Mouse (Mus musculus) neural tube, embryonic 13.5 days (tissue): ENCODE results near the gene Ttc28. TPM values are rescaled to one million over a fixed set of nuclear protein-coding genes. Genes with fewer than 3 reads are reported as not detected.
A peak's percentile ranks its signal among the peaks of the same experiment; 100 is the strongest.

ENCODE experiments used
- ATAC-seq: fragments of 200-750 bp; cut with Nextera tagmentation; 2 replicates; pipeline ENCODE4 v1.8.0; 2017; ENCODE audit warnings: low read depth, mild to moderate bottlenecking, moderate TSS enrichment, moderate library complexity
- H3K27ac ChIP-seq: fragments of 300-500 bp; sonication (generic); replicated peaks from 2 replicates; pipeline ENCODE4 v1.5.1; 2015; ENCODE audit warnings: moderate library complexity, mild to moderate bottlenecking, inconsistent platforms
- H3K27me3 ChIP-seq: fragments of 300-500 bp; sonication (generic); 2 replicates; pipeline ENCODE4 v1.6.1; 2015; ENCODE audit warnings: mild to moderate bottlenecking, inconsistent platforms
- H3K36me3 ChIP-seq: fragments of 300-500 bp; sonication (generic); 2 replicates; pipeline ENCODE4 v1.6.1; 2015; ENCODE audit warnings: mild to moderate bottlenecking, inconsistent platforms
- H3K4me1 ChIP-seq: fragments of 300-500 bp; sonication (generic); replicated peaks from 2 replicates; pipeline ENCODE4 v1.6.1; 2015; ENCODE audit warnings: inconsistent platforms
- H3K4me2 ChIP-seq: fragments of 300-500 bp; sonication (generic); 2 replicates; pipeline ENCODE4 v1.6.1; 2015; ENCODE audit warnings: inconsistent platforms, mild to moderate bottlenecking, moderate library complexity
- H3K4me3 ChIP-seq: fragments of 300-500 bp; sonication (generic); 2 replicates; pipeline ENCODE4 v1.5.1; 2015; ENCODE audit warnings: mild to moderate bottlenecking, inconsistent platforms
- H3K9ac ChIP-seq: fragments of 300-500 bp; sonication (generic); 2 replicates; pipeline ENCODE4 v1.6.1; 2015; ENCODE audit warnings: moderate library complexity, mild to moderate bottlenecking, inconsistent platforms
- H3K9me3 ChIP-seq: fragments of 300-500 bp; sonication (generic); 2 replicates; pipeline ENCODE4 v1.6.1; 2016; ENCODE audit warnings: inconsistent platforms
- WGBS: fragments of 180-500 bp; shearing (Covaris S2); methylation state at CpG from one replicate; pipeline ENCODE4 v1.1.7; 2015; 5-methylcytosine and 5-hydroxymethylcytosine counted together
- polyA plus RNA-seq: library from polyadenylated mRNA; unstranded; fragments of >200 nt; fragmentation: Nextera tagmentation; extraction: Ambion mirVana; gene quantifications from 2 replicates; pipeline ENCODE4 v1.2.1, GENCODE M21; 2015

Gene Ttc28
- polyA plus RNA-seq, 1 experiment from 2014 or later, result 18.7 TPM

DNA sequence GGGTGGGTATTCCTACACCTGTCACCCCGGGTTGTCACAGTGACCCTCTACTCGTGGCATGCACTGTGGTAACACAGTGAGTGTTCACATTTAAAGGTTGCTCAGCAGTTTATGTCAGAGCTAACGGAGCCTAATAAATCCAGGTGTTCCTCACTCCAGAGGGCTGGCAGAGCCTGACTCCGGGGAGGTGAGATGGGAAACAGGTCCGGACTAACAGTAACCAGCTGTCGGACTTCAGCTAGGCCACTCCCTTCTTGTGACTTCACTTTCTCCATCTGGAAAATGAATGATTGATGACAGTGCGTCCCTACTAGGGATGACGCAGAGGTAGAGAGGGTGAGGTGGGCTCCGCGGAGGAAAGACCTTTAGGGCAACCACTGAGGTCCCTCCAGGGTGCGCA, 336.1 kb downstream of the Ttc28 start:
- H3K4me1 ChIP-seq, result peaks cover 72% of the 10 kb centered on the region
- H3K27ac ChIP-seq, result peak overlapping the region; percentile 86
- H3K9ac ChIP-seq, result peak overlapping the region; percentile 43; the same call in 1 of the 2 replicates
- H3K27me3 ChIP-seq, result no peaks in the 10 kb centered on the region
- no peaks in the 10 kb centered on the region for H3K9me3 ChIP-seq
- no peak overlapping the region for H3K4me2 ChIP-seq
- WGBS, result 65% methylated on average over 11 of the region's 11 CpGs
- ATAC-seq, result no peak
- no peaks in the 10 kb centered on the region for H3K36me3 ChIP-seq
- H3K4me3 ChIP-seq, result no peak overlapping the region

DNA sequence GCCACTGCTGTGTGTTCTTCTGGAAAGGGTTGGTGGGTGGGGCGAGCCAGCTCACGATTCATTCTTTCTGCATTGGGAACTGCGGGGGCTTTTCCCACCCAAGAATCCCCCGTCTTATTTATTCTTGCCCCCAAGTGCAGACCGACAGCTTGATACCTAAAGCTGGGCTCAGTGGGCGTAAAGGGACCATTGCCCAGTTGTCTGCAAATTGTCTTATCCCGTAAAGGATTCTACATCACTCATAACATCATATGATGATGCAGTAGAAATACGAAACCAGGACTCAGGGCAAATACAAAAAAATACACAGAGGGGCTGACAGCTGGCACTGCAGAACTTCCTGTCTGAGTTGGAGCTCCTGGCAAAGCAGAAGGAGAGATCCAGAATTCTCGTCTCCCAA, 336.6 kb downstream of the Ttc28 start:
- no peak overlapping the region for H3K9ac ChIP-seq
- H3K4me1 ChIP-seq, result peaks cover 77% of the 10 kb centered on the region
- no peaks in the 10 kb centered on the region for H3K36me3 ChIP-seq
- H3K27ac ChIP-seq, result peak overlapping the region; percentile 86
- H3K4me2 ChIP-seq, result no peak overlapping the region
- WGBS, result 88% methylated on average over 9 of the region's 9 CpGs
- H3K9me3 ChIP-seq, result no peaks in the 10 kb centered on the region
- no peak overlapping the region for H3K4me3 ChIP-seq
- no peak for ATAC-seq
- H3K27me3 ChIP-seq, result no peaks in the 10 kb centered on the region

DNA sequence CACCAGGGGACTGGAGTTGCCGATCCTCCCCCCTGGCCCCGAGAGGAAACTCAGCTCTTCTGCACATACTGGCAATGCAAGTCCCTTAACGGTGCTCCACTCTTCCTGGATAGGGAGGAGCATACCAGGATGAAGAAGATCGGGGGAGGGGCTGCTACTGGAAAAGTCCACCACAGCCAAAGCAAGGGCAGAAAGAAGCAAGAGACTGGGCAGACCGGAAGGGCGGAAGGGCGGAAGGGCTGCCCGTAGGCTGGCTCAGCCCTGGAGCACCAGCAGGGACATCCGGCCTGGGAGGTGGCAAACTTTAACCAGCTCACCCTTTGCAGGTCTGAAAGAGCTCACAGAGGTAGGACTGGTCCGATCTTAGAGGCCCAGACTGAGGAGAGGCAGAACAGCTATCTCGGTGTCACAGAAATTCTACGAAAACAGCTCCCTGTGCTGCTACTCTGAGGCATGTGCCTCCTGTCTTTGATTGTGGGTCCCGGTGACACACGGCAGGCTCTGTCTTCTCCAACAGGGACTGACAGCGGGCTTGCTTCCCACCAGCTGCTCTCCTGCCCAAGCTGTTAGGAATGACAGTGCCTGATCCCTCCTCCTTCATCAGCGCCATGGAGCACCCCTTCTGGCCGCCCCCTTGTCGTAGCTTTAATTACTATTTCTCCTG, 338.0 kb downstream of the Ttc28 start:
- no peak overlapping the region for H3K4me3 ChIP-seq
- no peak for ATAC-seq
- no peaks in the 10 kb centered on the region for H3K36me3 ChIP-seq
- H3K9ac ChIP-seq, result peak overlapping the region; percentile 50
- no peaks in the 10 kb centered on the region for H3K27me3 ChIP-seq
- H3K9me3 ChIP-seq, result no peaks in the 10 kb centered on the region
- peaks cover 89% of the 10 kb centered on the region for H3K4me1 ChIP-seq
- H3K4me2 ChIP-seq, result no peak overlapping the region
- 51% methylated on average over 18 of the region's 18 CpGs for WGBS
- peak overlapping the region; percentile 72 for H3K27ac ChIP-seq

DNA sequence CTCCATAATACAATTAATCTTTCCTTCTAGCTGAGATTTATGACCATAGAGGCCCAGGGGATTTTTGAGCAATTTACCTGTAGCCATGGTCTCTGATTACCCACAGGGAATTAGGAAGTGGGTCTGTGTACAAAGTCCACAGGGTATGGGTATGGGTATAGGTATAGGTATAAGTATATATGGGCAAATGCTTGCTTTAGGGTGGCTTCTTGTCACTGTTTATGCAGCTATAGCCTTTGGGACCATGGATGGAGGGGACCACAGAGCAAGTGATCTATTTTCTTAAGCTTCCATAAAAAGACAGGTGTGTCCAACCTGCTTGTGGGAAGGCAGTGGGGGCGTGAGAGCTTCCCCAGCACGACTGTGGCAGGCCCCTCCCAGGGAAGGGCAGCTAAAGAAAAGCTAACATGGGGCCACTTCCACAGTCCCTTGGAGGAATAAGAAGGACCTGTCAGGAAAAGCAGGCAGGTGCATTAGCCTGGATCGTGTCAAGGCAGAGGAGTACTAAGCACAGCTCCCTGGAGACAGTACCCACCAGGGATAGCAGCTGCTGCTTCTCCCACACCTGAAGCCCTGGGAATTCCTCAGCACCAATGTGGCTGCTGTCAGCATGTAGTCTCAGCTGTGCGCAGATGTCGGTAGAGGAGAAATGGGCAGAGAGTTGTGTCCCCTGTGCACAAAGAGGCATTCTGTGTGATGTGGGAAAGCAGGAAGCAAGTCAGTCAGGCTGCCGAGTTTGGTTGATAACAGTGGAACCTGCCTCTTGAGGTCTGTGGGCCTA, 338.7 kb downstream of the Ttc28 start:
- no peak overlapping the region for H3K9ac ChIP-seq
- 44% methylated on average over 6 of the region's 6 CpGs for WGBS
- no peak overlapping the region for H3K4me3 ChIP-seq
- peaks cover 89% of the 10 kb centered on the region for H3K4me1 ChIP-seq
- no peak for ATAC-seq
- no peaks in the 10 kb centered on the region for H3K27me3 ChIP-seq
- peak overlapping the region; percentile 72 for H3K27ac ChIP-seq
- H3K9me3 ChIP-seq, result no peaks in the 10 kb centered on the region
- peaks cover 4% of the 10 kb centered on the region for H3K36me3 ChIP-seq
- H3K4me2 ChIP-seq, result no peak overlapping the region

DNA sequence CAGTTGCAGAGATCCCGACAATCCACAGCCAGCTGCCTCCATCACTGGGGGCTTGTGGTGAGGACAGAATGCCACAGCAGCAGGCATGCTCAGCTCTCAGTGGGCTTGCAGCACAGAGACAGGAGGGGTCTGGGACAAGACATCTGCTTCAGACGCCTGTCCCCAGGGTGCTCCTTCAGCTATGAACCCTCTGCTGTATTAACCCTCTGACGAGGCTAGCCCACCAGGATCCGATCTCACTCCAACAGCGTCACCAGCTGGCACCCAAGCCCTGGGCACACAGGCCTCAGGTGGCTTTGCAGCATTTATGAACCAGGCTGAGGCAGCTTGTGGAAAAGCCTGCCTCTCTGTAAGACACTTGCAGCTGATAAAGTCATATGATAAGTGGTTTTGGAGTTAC, 339.4 kb downstream of the Ttc28 start:
- H3K36me3 ChIP-seq, result peaks cover 11% of the 10 kb centered on the region
- 39% methylated on average over 5 of the region's 5 CpGs for WGBS
- ATAC-seq, result no peak
- H3K9me3 ChIP-seq, result no peaks in the 10 kb centered on the region
- H3K4me1 ChIP-seq, result peaks cover 85% of the 10 kb centered on the region
- peak overlapping the region; percentile 72 for H3K27ac ChIP-seq
- H3K27me3 ChIP-seq, result no peaks in the 10 kb centered on the region
- H3K9ac ChIP-seq, result no peak overlapping the region
- H3K4me3 ChIP-seq, result no peak overlapping the region
- no peak overlapping the region for H3K4me2 ChIP-seq

DNA sequence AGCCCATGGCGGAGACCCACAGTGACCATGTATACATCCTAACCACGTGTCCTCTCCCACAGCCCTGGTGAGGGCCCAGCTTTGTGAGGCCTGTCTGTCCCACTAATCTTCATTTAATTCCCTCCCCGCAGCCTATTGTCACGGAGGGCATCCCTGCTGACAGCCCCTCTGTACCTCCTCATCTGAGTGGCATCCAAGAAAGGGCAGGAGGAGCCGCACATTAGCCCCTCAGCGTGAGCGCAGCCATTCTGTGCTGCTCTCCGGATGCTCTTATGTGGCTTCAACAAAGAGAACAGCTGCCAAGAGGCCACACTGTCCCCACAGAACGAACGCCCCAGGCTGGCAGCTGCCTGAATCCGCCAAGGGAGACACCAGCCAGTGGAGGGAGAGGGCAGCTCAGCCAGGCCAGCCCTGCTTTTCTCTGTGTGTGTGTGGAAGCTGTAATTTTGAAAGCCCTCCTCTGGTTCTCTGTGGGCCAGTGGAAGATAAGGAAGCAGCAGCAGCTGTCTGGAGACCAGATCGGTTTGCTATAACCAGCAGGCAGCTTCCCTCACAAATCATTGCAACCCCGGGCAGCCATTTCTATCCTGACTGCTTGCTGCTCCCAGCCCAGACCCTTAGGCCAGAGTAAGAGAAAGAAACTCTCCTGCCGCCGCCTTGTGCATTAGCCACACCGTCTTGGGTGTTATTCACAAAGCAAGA, 341.2 kb downstream of the Ttc28 start:
- Histone ChIP-seq H3K4me3 (no peak overlapping the region), H3K9me3 (no peaks in the 10 kb centered on the region), H3K4me1 (peaks cover 85% of the 10 kb centered on the region), H3K9ac (peak overlapping the region; percentile 54), H3K27me3 (no peaks in the 10 kb centered on the region), H3K27ac (peak overlapping the region; percentile 94), H3K36me3 (peaks cover 27% of the 10 kb centered on the region), H3K4me2 (no peak overlapping the region)
- WGBS, result 10% methylated on average over 16 of the region's 16 CpGs
- ATAC-seq, result peak; percentile 69

DNA sequence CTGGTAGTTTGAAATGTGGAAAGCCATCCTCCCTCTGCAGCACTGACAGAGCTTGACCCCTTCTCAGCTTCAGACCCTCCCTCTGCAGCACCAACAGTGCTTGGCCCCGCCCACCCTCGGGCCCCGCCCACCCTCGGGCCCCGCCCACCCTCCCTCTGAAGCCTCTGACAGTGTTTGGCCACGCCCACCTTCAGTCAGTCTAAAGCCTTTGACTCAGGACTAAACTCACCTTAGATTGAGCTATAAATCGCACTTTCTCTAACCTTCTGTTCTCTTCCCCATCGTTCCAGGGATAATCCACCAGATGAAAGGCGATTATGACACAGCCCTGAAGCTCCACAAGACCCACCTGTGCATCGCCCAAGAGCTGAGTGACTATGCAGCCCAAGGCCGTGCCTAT, 343.2 kb downstream of the Ttc28 start:
- H3K27me3 ChIP-seq, result no peaks in the 10 kb centered on the region
- H3K4me3 ChIP-seq, result no peak overlapping the region
- no peak overlapping the region for H3K27ac ChIP-seq
- no peak overlapping the region for H3K4me2 ChIP-seq
- H3K36me3 ChIP-seq, result peaks cover 40% of the 10 kb centered on the region
- ATAC-seq, result no peak
- no peak overlapping the region for H3K9ac ChIP-seq
- H3K4me1 ChIP-seq, result peaks cover 84% of the 10 kb centered on the region
- H3K9me3 ChIP-seq, result no peaks in the 10 kb centered on the region
- 39% methylated on average over 11 of the region's 11 CpGs for WGBS

DNA sequence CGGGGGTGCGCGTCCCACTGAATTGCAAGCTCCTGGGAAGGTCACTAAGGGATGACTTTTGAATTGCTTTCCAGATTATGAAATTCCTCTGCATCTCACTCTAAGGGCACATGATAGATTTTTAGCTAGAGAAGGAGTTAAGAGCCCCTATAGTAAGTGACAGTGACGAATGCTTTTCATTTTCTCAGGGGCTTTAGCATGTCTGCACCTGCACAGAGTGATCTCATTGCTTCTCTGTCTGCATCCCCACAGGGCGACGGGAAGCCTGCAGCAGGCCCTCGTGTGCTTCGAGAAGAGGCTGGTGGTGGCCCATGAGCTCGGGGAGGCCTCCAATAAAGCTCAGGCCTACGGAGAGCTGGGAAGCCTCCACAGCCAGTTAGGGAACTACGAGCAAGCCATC, 345.7 kb downstream of the Ttc28 start:
- Histone ChIP-seq H3K27me3 (no peaks in the 10 kb centered on the region), H3K36me3 (peaks cover 54% of the 10 kb centered on the region), H3K9ac (peak overlapping the region; percentile 9; the same call in 1 of the 2 replicates), H3K4me3 (no peak overlapping the region), H3K4me1 (peaks cover 84% of the 10 kb centered on the region), H3K9me3 (no peaks in the 10 kb centered on the region), H3K4me2 (no peak overlapping the region), H3K27ac (peak overlapping the region; percentile 78)
- ATAC-seq, result no peak
- WGBS, result 46% methylated on average over 11 of the region's 11 CpGs

DNA sequence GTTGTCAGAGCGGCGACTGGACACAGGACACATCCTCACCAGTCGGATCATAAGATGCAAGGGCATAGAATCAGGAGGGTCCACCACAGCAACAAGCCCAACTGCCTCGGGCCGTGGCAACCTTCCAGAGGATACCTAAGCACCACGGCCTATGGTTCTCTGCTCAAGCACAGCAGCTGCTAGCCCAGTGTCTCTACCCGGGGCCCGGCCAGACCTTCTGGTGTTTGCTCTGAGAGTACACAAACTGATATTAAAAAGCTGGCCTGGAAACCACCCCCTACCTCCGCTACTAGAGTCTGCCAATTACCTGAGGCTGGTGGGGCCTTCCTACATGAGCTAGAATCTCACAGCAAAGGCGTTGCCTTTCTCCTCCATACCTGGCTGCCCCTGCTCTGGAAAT, 346.9 kb downstream of the Ttc28 start:
- no peak for ATAC-seq
- H3K4me2 ChIP-seq, result no peak overlapping the region
- 0 out of 2 replicates have a peak overlapping the region, but pooled peaks have one; percentile 28 for H3K9ac ChIP-seq
- WGBS, result 87% methylated on average over 10 of the region's 10 CpGs
- H3K27me3 ChIP-seq, result no peaks in the 10 kb centered on the region
- H3K4me3 ChIP-seq, result no peak overlapping the region
- peak overlapping the region; percentile 86 for H3K27ac ChIP-seq
- H3K36me3 ChIP-seq, result peaks cover 63% of the 10 kb centered on the region
- H3K9me3 ChIP-seq, result no peaks in the 10 kb centered on the region
- peaks cover 84% of the 10 kb centered on the region for H3K4me1 ChIP-seq

DNA sequence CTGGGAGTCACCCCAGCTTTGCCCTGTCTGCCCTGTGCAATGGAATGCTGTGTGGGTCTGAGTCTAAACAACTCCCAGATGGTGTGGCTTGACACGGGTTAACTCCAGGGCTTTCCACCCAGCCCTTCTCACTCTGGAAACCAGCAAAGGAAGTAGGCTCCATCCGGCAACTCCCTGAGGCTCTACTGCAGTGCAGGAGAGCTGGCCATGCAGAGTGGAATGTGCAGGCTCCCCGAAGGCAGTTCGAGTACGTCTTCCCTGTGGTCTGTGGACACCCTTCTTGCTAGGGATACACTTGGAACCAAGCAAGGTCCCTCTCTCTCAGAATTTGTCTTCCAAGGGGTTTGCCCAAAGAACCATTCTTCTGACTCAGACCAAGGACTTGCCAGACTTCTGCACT, 348.2 kb downstream of the Ttc28 start:
- Histone ChIP-seq H3K27me3 (no peaks in the 10 kb centered on the region), H3K9ac (0 out of 2 replicates have a peak overlapping the region, but pooled peaks have one; percentile 43), H3K4me1 (peaks cover 89% of the 10 kb centered on the region), H3K36me3 (peaks cover 76% of the 10 kb centered on the region), H3K4me3 (no peak overlapping the region), H3K4me2 (no peak overlapping the region), H3K27ac (peak overlapping the region; percentile 86), H3K9me3 (no peaks in the 10 kb centered on the region)
- ATAC-seq, result no peak
- 44% methylated on average over 5 of the region's 5 CpGs for WGBS

DNA sequence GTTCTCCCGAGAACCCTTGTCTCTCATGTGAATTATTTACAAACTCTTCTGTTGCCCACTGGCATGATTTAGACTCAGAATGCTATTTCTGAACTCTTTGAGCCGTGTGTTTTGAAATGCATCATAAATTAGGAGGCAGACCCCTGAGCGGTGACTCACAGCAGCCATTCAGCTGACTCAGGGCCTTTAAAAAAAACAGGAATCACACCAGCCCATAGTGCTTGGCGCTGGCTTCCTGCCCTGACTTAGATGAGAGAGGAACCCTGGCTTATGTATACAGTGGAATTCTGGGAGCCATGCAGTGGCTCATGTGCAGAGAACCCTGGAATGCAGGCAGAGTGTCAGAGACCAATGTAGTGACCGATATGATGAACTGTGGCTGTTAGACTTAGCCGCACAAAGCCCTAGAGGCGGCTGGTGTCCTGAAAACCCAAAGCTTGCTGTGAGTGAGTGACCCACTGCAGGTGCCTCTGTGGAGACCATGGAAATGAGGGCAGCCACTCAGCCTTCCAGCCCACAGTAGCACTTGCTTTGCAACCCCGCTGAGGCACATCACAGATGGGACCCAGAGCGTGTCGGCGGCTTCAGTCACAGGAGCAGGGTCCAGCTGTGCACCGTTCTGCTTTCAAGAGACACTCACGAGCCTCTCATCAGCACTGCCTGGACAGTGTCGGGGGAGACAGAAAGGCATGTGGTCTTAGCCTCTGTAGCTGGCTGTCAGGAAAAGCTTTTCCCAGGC, 348.9 kb downstream of the Ttc28 start:
- no peak overlapping the region for H3K4me2 ChIP-seq
- peak; percentile 42; the same call in 1 of the 2 replicates for ATAC-seq
- peaks cover 76% of the 10 kb centered on the region for H3K36me3 ChIP-seq
- no peaks in the 10 kb centered on the region for H3K27me3 ChIP-seq
- H3K9me3 ChIP-seq, result no peaks in the 10 kb centered on the region
- H3K4me3 ChIP-seq, result no peak overlapping the region
- 16% methylated on average over 14 of the region's 14 CpGs for WGBS
- peak overlapping the region; percentile 86 for H3K27ac ChIP-seq
- peaks cover 96% of the 10 kb centered on the region for H3K4me1 ChIP-seq
- 0 out of 2 replicates have a peak overlapping the region, but pooled peaks have one; percentile 43 for H3K9ac ChIP-seq
